Mouse (Mus musculus): ENCODE data around the gene Ide. TPM values are rescaled to one million over a fixed set of nuclear protein-coding genes. Genes with fewer than 3 reads are reported as not detected.

Gene Ide
- polyA plus RNA-seq (2012; fragmentation: generic; extraction: Trizol): 13.4 TPM
- long read RNA-seq, experiment 1, full-length matches to known transcripts: 14 of 22 reads
- long read RNA-seq, experiment 1, partial matches to known transcripts: 3 of 22 reads
- long read RNA-seq, experiment 1, other reads (novel, unspliced or antisense): 5 of 22 reads
- long read RNA-seq, experiment 2, full-length matches to known transcripts: 144 of 193 reads
- long read RNA-seq, experiment 2, partial matches to known transcripts: 37 of 193 reads
- long read RNA-seq, experiment 2, other reads (novel, unspliced or antisense): 12 of 193 reads

GRCm38 (mm10) chr19:37337752-37338151, at the start of gene Ide:
TSS of gene Ide (minus strand) at chr19:37337852.
- Histone ChIP-seq H3K79me2 (ENCODE audit: control insufficient read depth, insufficient read depth) (peaks cover 90% of the 10 kb centered on the region), H3K4me3 (ENCODE audit: insufficient read depth, poor library complexity, severe bottlenecking) (no peak within 1 kb of the TSS), H3K27me3 (ENCODE audit: control insufficient read depth, insufficient read depth, insufficient read length) (no peaks in the 10 kb centered on the region), H3ac (ENCODE audit: control insufficient read depth, insufficient read length, low read depth) (no peak within 1 kb of the TSS), H3K36me3 (ENCODE audit: control insufficient read depth, insufficient read depth) (peaks cover 6% of the 10 kb centered on the region), H3K79me3 (ENCODE audit: low read depth) (peaks cover 23% of the 10 kb centered on the region)
- no peak for TF ChIP-seq FOSL1 (IDR thresholded peaks at IDR 0.05; ENCODE audit: insufficient read depth, low read length, poor library complexity, severe bottlenecking)
- TF ChIP-seq MAX (IDR thresholded peaks at IDR 0.05): no peak
- no peak for TF ChIP-seq USF1 (IDR thresholded peaks at IDR 0.05; ENCODE audit: low read depth)
- TF ChIP-seq MYOD1 (IDR thresholded peaks at IDR 0.05; ENCODE audit: control insufficient read depth, insufficient read length, low read depth): no peak
- TF ChIP-seq MYOG (IDR thresholded peaks at IDR 0.05; ENCODE audit: control insufficient read depth, extremely low read depth, insufficient read length): no peak
- TF ChIP-seq CEBPB (IDR thresholded peaks at IDR 0.05; ENCODE audit: low read depth): no peak
- TF ChIP-seq CTCF (IDR thresholded peaks at IDR 0.05; ENCODE audit: control insufficient read depth, insufficient read depth, insufficient read length): no peak

- H3ac ChIP-seq (ENCODE audit: control insufficient read depth, insufficient read length, low read depth): no peak overlapping the region
- peaks cover 78% of the 10 kb centered on the region for H3K36me3 ChIP-seq (ENCODE audit: control insufficient read depth, insufficient read depth)
- H3K27me3 ChIP-seq (ENCODE audit: control insufficient read depth, insufficient read depth, insufficient read length): no peaks in the 10 kb centered on the region
- H3K4me3 ChIP-seq (ENCODE audit: insufficient read depth, poor library complexity, severe bottlenecking): no peak overlapping the region
- TF ChIP-seq CTCF (IDR thresholded peaks at IDR 0.05; ENCODE audit: control insufficient read depth, insufficient read depth, insufficient read length) (no peak), USF1 (IDR thresholded peaks at IDR 0.05; ENCODE audit: low read depth) (no peak), MYOD1 (IDR thresholded peaks at IDR 0.05; ENCODE audit: control insufficient read depth, insufficient read length, low read depth) (no peak), CEBPB (IDR thresholded peaks at IDR 0.05; ENCODE audit: low read depth) (no peak), FOSL1 (IDR thresholded peaks at IDR 0.05; ENCODE audit: insufficient read depth, low read length, poor library complexity, severe bottlenecking) (no peak), MAX (IDR thresholded peaks at IDR 0.05) (no peak), MYOG (IDR thresholded peaks at IDR 0.05; ENCODE audit: control insufficient read depth, extremely low read depth, insufficient read length) (no peak)
- peaks cover 65% of the 10 kb centered on the region for H3K79me2 ChIP-seq (ENCODE audit: control insufficient read depth, insufficient read depth)
- H3K79me3 ChIP-seq (ENCODE audit: low read depth): peaks cover 50% of the 10 kb centered on the region
Observed at GRCm38 (mm10) chr19:37386126-37386525, 48.5 kb upstream of the Ide start.

DNA sequence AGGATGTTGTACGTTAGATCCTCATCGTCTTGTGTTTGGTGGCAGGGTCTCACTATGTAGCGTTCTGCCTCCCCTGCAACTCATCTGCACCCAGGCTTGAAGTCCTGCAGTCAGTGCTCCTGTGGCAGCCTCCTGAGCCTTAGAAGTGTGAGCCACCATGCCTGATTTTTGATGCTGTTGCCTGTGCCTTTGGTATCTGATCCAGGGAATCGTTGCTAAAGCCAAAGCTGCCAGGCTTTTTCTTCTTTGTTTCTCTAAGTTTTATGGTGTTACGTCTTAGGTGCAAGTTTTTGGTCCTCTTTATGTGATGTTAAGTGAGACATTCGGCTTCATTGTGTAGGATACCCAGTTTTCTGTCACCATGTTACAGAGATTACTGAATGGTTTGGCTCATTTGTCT, 41.2 kb upstream of the Ide start:
- peaks cover 84% of the 10 kb centered on the region for H3K79me2 ChIP-seq (ENCODE audit: control insufficient read depth, insufficient read depth)
- H3ac ChIP-seq (ENCODE audit: control insufficient read depth, insufficient read length, low read depth): no peak overlapping the region
- no peak overlapping the region for H3K4me3 ChIP-seq (ENCODE audit: insufficient read depth, poor library complexity, severe bottlenecking)
- TF ChIP-seq FOSL1 (IDR thresholded peaks at IDR 0.05; ENCODE audit: insufficient read depth, low read length, poor library complexity, severe bottlenecking) (no peak), MYOG (IDR thresholded peaks at IDR 0.05; ENCODE audit: control insufficient read depth, extremely low read depth, insufficient read length) (no peak), MAX (IDR thresholded peaks at IDR 0.05) (no peak), USF1 (IDR thresholded peaks at IDR 0.05; ENCODE audit: low read depth) (no peak), CTCF (IDR thresholded peaks at IDR 0.05; ENCODE audit: control insufficient read depth, insufficient read depth, insufficient read length) (no peak), CEBPB (IDR thresholded peaks at IDR 0.05; ENCODE audit: low read depth) (no peak), MYOD1 (IDR thresholded peaks at IDR 0.05; ENCODE audit: control insufficient read depth, insufficient read length, low read depth) (no peak)
- peaks cover 81% of the 10 kb centered on the region for H3K79me3 ChIP-seq (ENCODE audit: low read depth)
- peaks cover 24% of the 10 kb centered on the region for H3K36me3 ChIP-seq (ENCODE audit: control insufficient read depth, insufficient read depth)
- H3K27me3 ChIP-seq (ENCODE audit: control insufficient read depth, insufficient read depth, insufficient read length): no peaks in the 10 kb centered on the region

DNA sequence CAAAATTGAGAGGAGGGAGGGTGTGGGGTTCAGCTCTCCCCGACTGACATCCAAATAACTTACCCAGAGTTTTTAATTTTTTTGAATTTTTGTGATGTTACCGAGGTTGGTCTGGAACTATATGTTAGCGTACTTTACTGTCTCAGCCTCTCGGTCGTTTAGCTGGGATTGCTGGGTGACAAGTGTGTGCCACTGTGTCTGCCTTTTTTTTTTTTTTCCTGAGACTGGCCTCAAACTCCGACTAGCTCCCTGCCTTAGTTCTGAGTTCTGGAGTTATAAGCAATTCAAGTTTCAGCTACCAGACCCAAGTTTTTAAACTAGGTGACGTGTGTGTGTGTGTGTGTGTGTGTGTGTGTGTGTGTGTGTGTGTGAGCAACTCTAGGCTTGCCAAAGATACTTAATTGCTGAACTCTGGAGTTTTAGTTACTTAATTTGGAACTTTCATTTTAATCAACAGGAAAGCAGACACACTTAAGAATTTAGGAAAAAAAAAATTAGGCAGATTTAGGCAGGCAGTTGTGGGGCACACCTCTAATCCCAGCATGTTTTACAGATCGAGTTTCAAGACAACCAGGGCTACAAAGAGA, 39.8 kb upstream of the Ide start:
- H3K4me3 ChIP-seq (ENCODE audit: insufficient read depth, poor library complexity, severe bottlenecking): peak overlapping the region; percentile 92
- peaks cover 71% of the 10 kb centered on the region for H3K79me2 ChIP-seq (ENCODE audit: control insufficient read depth, insufficient read depth)
- H3K79me3 ChIP-seq (ENCODE audit: low read depth): peaks cover 68% of the 10 kb centered on the region
- no peaks in the 10 kb centered on the region for H3K27me3 ChIP-seq (ENCODE audit: control insufficient read depth, insufficient read depth, insufficient read length)
- TF ChIP-seq MAX (IDR thresholded peaks at IDR 0.05) (no peak), FOSL1 (IDR thresholded peaks at IDR 0.05; ENCODE audit: insufficient read depth, low read length, poor library complexity, severe bottlenecking) (no peak), MYOD1 (IDR thresholded peaks at IDR 0.05; ENCODE audit: control insufficient read depth, insufficient read length, low read depth) (no peak), CEBPB (IDR thresholded peaks at IDR 0.05; ENCODE audit: low read depth) (no peak), USF1 (IDR thresholded peaks at IDR 0.05; ENCODE audit: low read depth) (no peak), MYOG (IDR thresholded peaks at IDR 0.05; ENCODE audit: control insufficient read depth, extremely low read depth, insufficient read length) (no peak), CTCF (IDR thresholded peaks at IDR 0.05; ENCODE audit: control insufficient read depth, insufficient read depth, insufficient read length) (no peak)
- H3K36me3 ChIP-seq (ENCODE audit: control insufficient read depth, insufficient read depth): peaks cover 24% of the 10 kb centered on the region
- H3ac ChIP-seq (ENCODE audit: control insufficient read depth, insufficient read length, low read depth): peak overlapping the region; percentile 67

- Histone ChIP-seq H3ac (ENCODE audit: control insufficient read depth, insufficient read length, low read depth) (peak overlapping the region; percentile 95), H3K79me3 (ENCODE audit: low read depth) (peaks cover 62% of the 10 kb centered on the region), H3K79me2 (ENCODE audit: control insufficient read depth, insufficient read depth) (peaks cover 65% of the 10 kb centered on the region), H3K27me3 (ENCODE audit: control insufficient read depth, insufficient read depth, insufficient read length) (no peaks in the 10 kb centered on the region), H3K4me3 (ENCODE audit: insufficient read depth, poor library complexity, severe bottlenecking) (peak overlapping the region; percentile 92), H3K36me3 (ENCODE audit: control insufficient read depth, insufficient read depth) (peaks cover 17% of the 10 kb centered on the region)
- TF ChIP-seq CTCF (IDR thresholded peaks at IDR 0.05; ENCODE audit: control insufficient read depth, insufficient read depth, insufficient read length): no peak
- TF ChIP-seq MYOD1 (IDR thresholded peaks at IDR 0.05; ENCODE audit: control insufficient read depth, insufficient read length, low read depth): no peak
- TF ChIP-seq CEBPB (IDR thresholded peaks at IDR 0.05; ENCODE audit: low read depth): no peak
- TF ChIP-seq USF1 (IDR thresholded peaks at IDR 0.05; ENCODE audit: low read depth): no peak
- TF ChIP-seq MAX (IDR thresholded peaks at IDR 0.05): no peak
- no peak for TF ChIP-seq FOSL1 (IDR thresholded peaks at IDR 0.05; ENCODE audit: insufficient read depth, low read length, poor library complexity, severe bottlenecking)
- no peak for TF ChIP-seq MYOG (IDR thresholded peaks at IDR 0.05; ENCODE audit: control insufficient read depth, extremely low read depth, insufficient read length)
Observed at GRCm38 (mm10) chr19:37376841-37377240, 39.2 kb upstream of the Ide start.

Data from C2C12 (cell line).